Mouse (Mus musculus): Measurements from ENCODE around the gene Tmc6. TPM values are rescaled to one million over a fixed set of nuclear protein-coding genes. Genes with fewer than 3 reads are reported as not detected.

Gene Tmc6
- polyA plus RNA-seq, 1 experiment from 2014 or later = 20.9 TPM

DNA sequence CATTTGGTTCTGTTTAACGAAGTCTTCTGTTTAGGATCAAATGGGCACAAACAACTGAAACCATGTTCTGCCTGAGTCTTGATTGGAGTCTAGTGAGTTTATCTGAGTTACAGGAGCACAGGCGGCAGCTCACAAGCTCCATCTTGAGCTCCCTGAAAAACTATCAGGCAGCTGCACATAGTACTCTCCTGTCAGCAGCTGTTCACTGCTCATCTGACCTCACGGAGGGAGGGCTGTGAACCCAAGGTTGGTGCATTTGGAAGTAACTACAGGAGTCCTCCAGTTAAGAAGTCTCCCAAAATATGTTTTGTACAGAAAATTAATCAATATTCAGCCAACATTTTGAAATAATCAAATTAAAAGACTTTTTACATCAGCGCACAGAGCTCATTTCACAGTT, 33.4 kb downstream of the Tmc6 start:
- no peak overlapping the region for H3K4me2 ChIP-seq
- WGBS = 68% methylated on average over 4 of the region's 4 CpGs
- peaks cover 92% of the 10 kb centered on the region for H3K36me3 ChIP-seq
- H3K9ac ChIP-seq = no peak overlapping the region
- no peaks in the 10 kb centered on the region for H3K27me3 ChIP-seq
- no peaks in the 10 kb centered on the region for H3K4me1 ChIP-seq (replicated peaks)
- no peaks in the 10 kb centered on the region for H3K9me3 ChIP-seq (replicated peaks)
- ATAC-seq (replicated peaks; ENCODE audit: insufficient number of reproducible peaks, insufficient read depth, low FRiP score, low read depth) = no peak
- H3K27ac ChIP-seq = no peak overlapping the region
- H3K4me3 ChIP-seq = no peak overlapping the region

- no peak for ATAC-seq (replicated peaks; ENCODE audit: insufficient number of reproducible peaks, insufficient read depth, low FRiP score, low read depth)
- no peak overlapping the region for H3K27ac ChIP-seq
- H3K4me1 ChIP-seq (replicated peaks) = no peaks in the 10 kb centered on the region
- no peaks in the 10 kb centered on the region for H3K9me3 ChIP-seq (replicated peaks)
- no peak overlapping the region for H3K9ac ChIP-seq
- H3K4me3 ChIP-seq = no peak overlapping the region
- WGBS = 75% methylated on average over 4 of the region's 4 CpGs
- no peaks in the 10 kb centered on the region for H3K27me3 ChIP-seq
- H3K4me2 ChIP-seq = no peak overlapping the region
- H3K36me3 ChIP-seq = peaks cover 91% of the 10 kb centered on the region
Observed at GRCm38 (mm10) chr11:117743454-117744030, 38.5 kb downstream of the Tmc6 start.

- Histone ChIP-seq H3K9ac (no peak overlapping the region), H3K36me3 (peaks cover 91% of the 10 kb centered on the region), H3K9me3 (replicated peaks) (no peaks in the 10 kb centered on the region), H3K4me3 (no peak overlapping the region), H3K4me2 (no peak overlapping the region), H3K4me1 (replicated peaks) (no peaks in the 10 kb centered on the region), H3K27ac (no peak overlapping the region), H3K27me3 (no peaks in the 10 kb centered on the region)
- ATAC-seq (replicated peaks; ENCODE audit: insufficient number of reproducible peaks, insufficient read depth, low FRiP score, low read depth) = no peak
- 73% methylated on average over 8 of the region's 8 CpGs for WGBS
Observed at GRCm38 (mm10) chr11:117742715-117743114, 39.3 kb downstream of the Tmc6 start.

GRCm38 (mm10) chr11:117742243-117742642, 39.8 kb downstream of the Tmc6 start:
- Histone ChIP-seq H3K27me3 (no peaks in the 10 kb centered on the region), H3K9ac (no peak overlapping the region), H3K4me2 (no peak overlapping the region), H3K4me3 (no peak overlapping the region), H3K36me3 (peaks cover 91% of the 10 kb centered on the region), H3K4me1 (replicated peaks) (no peaks in the 10 kb centered on the region), H3K9me3 (replicated peaks) (no peaks in the 10 kb centered on the region), H3K27ac (no peak overlapping the region)
- no peak for ATAC-seq (replicated peaks; ENCODE audit: insufficient number of reproducible peaks, insufficient read depth, low FRiP score, low read depth)
- WGBS = 74% methylated on average over 8 of the region's 8 CpGs

DNA sequence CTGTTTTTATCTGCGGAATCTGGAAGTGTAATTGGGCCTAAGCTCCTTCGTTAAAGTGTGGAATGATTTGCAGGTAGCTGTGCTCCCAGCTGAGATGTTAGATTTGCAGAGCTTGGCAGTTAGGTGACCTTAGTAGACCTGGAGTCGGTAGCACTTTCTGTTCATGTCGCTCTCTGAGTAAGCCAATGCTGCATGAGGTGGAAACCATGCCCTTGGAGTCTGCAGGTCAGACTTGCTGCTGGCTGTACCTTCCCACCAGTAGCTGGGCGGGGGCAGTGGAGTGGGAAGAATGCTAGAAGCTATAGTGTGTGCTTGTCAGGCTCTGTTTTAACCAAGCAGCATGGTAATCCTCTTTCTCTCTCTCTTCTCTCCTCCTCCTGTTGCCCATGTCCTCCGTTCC, 40.9 kb downstream of the Tmc6 start:
- Histone ChIP-seq H3K9ac (no peak overlapping the region), H3K4me2 (no peak overlapping the region), H3K36me3 (peaks cover 86% of the 10 kb centered on the region), H3K27ac (no peak overlapping the region), H3K27me3 (no peaks in the 10 kb centered on the region), H3K4me3 (no peak overlapping the region), H3K9me3 (replicated peaks) (no peaks in the 10 kb centered on the region), H3K4me1 (replicated peaks) (no peaks in the 10 kb centered on the region)
- ATAC-seq (replicated peaks; ENCODE audit: insufficient number of reproducible peaks, insufficient read depth, low FRiP score, low read depth) = no peak
- 88% methylated on average over 6 of the region's 6 CpGs for WGBS

GRCm38 (mm10) chr11:117738123-117738522, 43.9 kb downstream of the Tmc6 start:
- no peak for ATAC-seq (replicated peaks; ENCODE audit: insufficient number of reproducible peaks, insufficient read depth, low FRiP score, low read depth)
- Histone ChIP-seq H3K9me3 (replicated peaks) (no peaks in the 10 kb centered on the region), H3K4me3 (no peak overlapping the region), H3K36me3 (peaks cover 81% of the 10 kb centered on the region), H3K27me3 (no peaks in the 10 kb centered on the region), H3K4me2 (no peak overlapping the region), H3K27ac (no peak overlapping the region), H3K9ac (no peak overlapping the region), H3K4me1 (replicated peaks) (no peaks in the 10 kb centered on the region)
- WGBS = 93% methylated on average over 5 of the region's 5 CpGs

DNA sequence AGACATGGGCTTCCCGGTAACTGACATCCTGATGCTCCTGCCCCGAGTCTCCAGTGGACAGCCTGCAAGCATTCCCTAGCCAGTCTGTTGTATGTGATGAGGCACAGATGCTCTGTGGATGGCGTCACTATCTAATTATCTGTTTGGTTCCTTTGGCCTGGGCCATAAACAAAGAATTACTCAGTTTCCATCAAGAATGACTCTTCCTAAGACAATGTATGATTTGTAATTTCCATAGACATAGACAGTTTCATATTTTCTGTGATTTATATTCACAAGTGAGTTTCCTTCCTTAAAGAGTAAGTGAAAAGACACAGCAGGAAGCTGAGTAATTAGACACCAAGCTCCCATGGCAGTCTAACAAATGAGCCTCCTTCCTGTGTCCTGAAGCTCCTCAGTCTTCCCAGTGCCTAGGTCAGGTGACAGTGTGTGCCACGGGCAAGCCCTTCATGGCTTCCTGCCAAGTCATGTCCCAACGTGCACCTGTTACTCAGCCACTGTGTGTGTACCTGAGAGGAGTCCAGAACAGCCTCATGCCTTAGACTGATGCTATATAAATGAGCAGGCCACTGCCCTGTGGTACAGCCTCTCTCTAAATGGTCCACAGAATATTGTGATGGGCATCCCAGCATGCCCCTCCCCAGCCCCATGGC, 45.8 kb downstream of the Tmc6 start:
- H3K36me3 ChIP-seq = peaks cover 67% of the 10 kb centered on the region
- no peak overlapping the region for H3K4me2 ChIP-seq
- H3K9ac ChIP-seq = no peak overlapping the region
- peaks cover 3% of the 10 kb centered on the region for H3K4me1 ChIP-seq (replicated peaks)
- WGBS = 62% methylated on average over 5 of the region's 5 CpGs
- H3K4me3 ChIP-seq = no peak overlapping the region
- no peaks in the 10 kb centered on the region for H3K27me3 ChIP-seq
- no peaks in the 10 kb centered on the region for H3K9me3 ChIP-seq (replicated peaks)
- no peak overlapping the region for H3K27ac ChIP-seq
- ATAC-seq (replicated peaks; ENCODE audit: insufficient number of reproducible peaks, insufficient read depth, low FRiP score, low read depth) = no peak

DNA sequence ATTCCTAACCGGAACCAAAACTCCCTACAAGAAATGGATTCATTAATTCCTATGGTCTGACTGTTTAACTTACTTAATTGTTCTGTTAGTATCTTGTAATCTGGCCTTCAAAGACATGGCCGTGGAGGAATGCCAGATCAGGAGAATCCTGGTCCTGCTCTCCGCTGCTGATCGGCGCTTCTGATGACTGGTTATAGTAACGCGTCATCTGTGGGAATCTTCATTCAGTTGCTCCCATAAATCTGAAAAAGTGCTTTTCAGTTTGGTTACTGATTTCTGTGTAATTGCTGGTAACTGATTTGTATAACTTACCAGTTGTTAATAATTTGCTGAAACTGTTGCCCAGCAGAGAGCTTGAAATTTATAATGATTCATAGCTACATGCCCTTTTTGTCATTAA, 50.5 kb downstream of the Tmc6 start:
- WGBS = 82% methylated on average over 7 of the region's 7 CpGs
- Histone ChIP-seq H3K27ac (no peak overlapping the region), H3K9me3 (replicated peaks) (no peaks in the 10 kb centered on the region), H3K4me1 (replicated peaks) (peaks cover 34% of the 10 kb centered on the region), H3K36me3 (peaks cover 27% of the 10 kb centered on the region), H3K4me2 (no peak overlapping the region), H3K4me3 (no peak overlapping the region), H3K27me3 (no peaks in the 10 kb centered on the region), H3K9ac (no peak overlapping the region)
- no peak for ATAC-seq (replicated peaks; ENCODE audit: insufficient number of reproducible peaks, insufficient read depth, low FRiP score, low read depth)

- ATAC-seq (replicated peaks; ENCODE audit: insufficient number of reproducible peaks, insufficient read depth, low FRiP score, low read depth) = no peak
- Histone ChIP-seq H3K9ac (no peak overlapping the region), H3K4me1 (replicated peaks) (peaks cover 34% of the 10 kb centered on the region), H3K27ac (peak overlapping the region; percentile 48), H3K36me3 (peaks cover 17% of the 10 kb centered on the region), H3K9me3 (replicated peaks) (no peaks in the 10 kb centered on the region), H3K4me3 (no peak overlapping the region), H3K27me3 (no peaks in the 10 kb centered on the region), H3K4me2 (no peak overlapping the region)
- WGBS = 43% methylated on average over 4 of the region's 4 CpGs
Observed at GRCm38 (mm10) chr11:117730490-117730838, 51.5 kb downstream of the Tmc6 start.

- Histone ChIP-seq H3K9me3 (replicated peaks) (no peaks in the 10 kb centered on the region), H3K4me2 (no peak overlapping the region), H3K27me3 (no peaks in the 10 kb centered on the region), H3K4me3 (no peak overlapping the region), H3K4me1 (replicated peaks) (peaks cover 34% of the 10 kb centered on the region), H3K36me3 (peaks cover 12% of the 10 kb centered on the region), H3K9ac (no peak overlapping the region), H3K27ac (peak overlapping the region; percentile 48)
- no peak for ATAC-seq (replicated peaks; ENCODE audit: insufficient number of reproducible peaks, insufficient read depth, low FRiP score, low read depth)
- WGBS = 60% methylated on average over 7 of the region's 7 CpGs
Observed at GRCm38 (mm10) chr11:117729798-117730489, 52.1 kb downstream of the Tmc6 start.

DNA sequence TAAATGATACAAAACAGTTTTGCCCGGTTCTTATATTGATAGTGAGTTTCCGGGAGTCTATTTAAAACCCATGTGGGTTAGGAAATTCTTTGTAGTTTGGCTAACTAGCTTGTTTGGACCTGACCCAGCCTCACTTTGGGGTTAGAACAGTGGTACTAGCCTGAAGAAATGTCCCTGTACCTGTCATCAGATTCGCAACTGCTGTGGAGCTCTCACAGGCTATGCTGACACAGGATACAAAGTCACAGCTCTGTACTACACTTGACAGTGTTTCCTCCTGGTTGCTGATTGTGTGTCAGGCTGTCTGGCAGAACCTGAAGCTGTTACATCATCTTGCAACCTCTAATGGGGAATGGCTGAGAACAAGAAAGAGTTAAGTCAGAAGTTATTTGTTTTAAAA, 52.7 kb downstream of the Tmc6 start:
- peak; percentile 52; the same call in 1 of the 2 replicates for ATAC-seq (replicated peaks; ENCODE audit: insufficient number of reproducible peaks, insufficient read depth, low FRiP score, low read depth)
- Histone ChIP-seq H3K36me3 (0 out of 2 replicates have a peak, but pooled peaks cover 8% of the 10 kb centered on the region), H3K4me1 (replicated peaks) (peaks cover 34% of the 10 kb centered on the region), H3K27ac (peak overlapping the region; percentile 48), H3K9me3 (replicated peaks) (no peaks in the 10 kb centered on the region), H3K4me3 (no peak overlapping the region), H3K27me3 (no peaks in the 10 kb centered on the region), H3K9ac (no peak overlapping the region), H3K4me2 (no peak overlapping the region)
- 37% methylated on average over 3 of the region's 3 CpGs for WGBS

All from heart, embryonic 15.5 days (tissue).